Mouse (Mus musculus) brain, embryonic 14.5 days (tissue): ENCODE measurements around the gene Ezh1.

Experiments used
- CTCF ChIP-seq: fragments of 200-500 bp; IDR thresholded peaks from 2 replicates; pipeline ENCODE4 v1.5.1; 2012; ENCODE audit warnings: inconsistent platforms, mild to moderate bottlenecking, moderate library complexity, borderline replicate concordance; ENCODE audit not compliant: insufficient read depth, insufficient read length; ENCODE audit errors: extremely low read depth
- POLR2A ChIP-seq: fragments of 200-500 bp; IDR thresholded peaks from 2 replicates; pipeline ENCODE4 v1.6.1; 2012; ENCODE audit warnings: mild to moderate bottlenecking, inconsistent platforms, borderline replicate concordance; ENCODE audit not compliant: poor library complexity, insufficient read depth, insufficient read length, severe bottlenecking; ENCODE audit errors: extremely low read depth

GRCm38 (mm10) chr11:101194643-101195042, 31.6 kb downstream of the Ezh1 start:
- TF ChIP-seq POLR2A (no peak), CTCF (no peak)
